Mouse (Mus musculus): ENCODE results near the gene Arhgap45.
A peak's percentile ranks its signal among the peaks of the same experiment; 100 is the strongest.

Arhgap45 gene

DNA sequence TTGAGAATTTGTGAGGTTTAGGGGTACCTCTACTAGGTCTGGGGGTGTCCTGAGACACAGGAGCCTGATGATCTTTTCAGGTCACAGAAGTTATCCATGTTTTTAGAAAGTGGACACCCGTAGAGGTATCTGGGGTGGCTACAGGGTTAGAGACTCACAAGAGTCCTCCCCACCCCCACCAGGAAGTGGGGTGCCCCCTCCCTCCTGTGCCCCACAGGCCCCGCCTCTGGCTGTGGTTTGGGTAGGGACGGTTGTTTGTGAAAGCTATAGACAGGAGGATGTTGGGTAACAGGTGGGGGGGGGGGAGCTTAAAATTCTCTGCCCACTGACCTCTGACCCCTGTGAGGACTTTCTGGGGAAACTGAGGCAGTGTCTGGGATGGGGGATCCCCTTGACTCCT, 908 bp downstream of the Arhgap45 start:
- DNase-seq, result peak in 1 of 2 experiments; percentile 49

DNA sequence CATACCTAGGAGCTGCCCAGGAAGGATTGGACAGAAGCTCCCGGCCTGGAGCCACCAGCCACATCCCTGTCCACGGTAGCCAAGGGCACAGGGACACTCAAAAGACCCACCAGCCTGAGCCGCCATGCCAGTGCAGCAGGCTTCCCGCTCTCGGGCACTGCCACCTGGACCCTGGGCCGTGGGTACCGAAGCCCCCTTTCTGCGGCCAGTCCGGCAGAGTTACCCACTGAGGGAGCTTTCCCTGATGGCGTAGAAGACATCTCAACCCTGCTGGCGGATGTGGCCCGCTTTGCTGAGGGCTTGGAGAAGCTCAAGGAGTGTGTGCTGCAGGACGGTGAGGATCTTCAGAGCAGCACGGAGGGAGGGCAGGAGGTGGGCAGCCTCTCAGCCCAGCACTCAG, 1.3 kb downstream of the Arhgap45 start:
- DNase-seq, result no peak

DNA sequence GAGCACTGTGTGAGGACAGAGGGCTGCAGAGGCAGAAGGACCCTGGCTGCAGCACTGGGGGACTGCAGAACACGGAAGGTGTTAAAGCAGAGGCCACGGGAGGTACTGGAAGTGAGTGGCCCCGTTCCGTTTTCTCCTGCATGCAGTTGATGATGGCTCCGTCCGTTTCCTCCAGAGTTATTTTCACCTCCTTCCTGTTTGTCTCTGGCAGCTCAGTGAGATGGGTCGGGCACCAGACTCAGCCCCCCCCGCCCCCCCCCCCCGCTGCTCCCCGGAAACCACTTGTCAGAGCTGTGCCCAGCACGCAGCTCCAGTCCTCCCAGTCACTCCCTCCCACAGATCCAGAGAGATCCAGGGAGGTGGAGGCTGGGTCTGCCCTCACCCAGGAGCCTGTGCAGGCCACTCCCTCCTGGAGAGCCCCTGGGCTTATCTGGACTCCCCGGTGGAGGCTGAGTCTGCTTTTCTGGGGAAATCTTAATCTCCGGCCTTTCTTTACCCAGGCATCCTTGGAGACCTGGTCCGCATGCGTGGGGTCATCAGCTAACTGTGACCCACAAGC, 2.4 kb downstream of the Arhgap45 start:
- DNase-seq, result peak; percentile 40 to 48

DNA sequence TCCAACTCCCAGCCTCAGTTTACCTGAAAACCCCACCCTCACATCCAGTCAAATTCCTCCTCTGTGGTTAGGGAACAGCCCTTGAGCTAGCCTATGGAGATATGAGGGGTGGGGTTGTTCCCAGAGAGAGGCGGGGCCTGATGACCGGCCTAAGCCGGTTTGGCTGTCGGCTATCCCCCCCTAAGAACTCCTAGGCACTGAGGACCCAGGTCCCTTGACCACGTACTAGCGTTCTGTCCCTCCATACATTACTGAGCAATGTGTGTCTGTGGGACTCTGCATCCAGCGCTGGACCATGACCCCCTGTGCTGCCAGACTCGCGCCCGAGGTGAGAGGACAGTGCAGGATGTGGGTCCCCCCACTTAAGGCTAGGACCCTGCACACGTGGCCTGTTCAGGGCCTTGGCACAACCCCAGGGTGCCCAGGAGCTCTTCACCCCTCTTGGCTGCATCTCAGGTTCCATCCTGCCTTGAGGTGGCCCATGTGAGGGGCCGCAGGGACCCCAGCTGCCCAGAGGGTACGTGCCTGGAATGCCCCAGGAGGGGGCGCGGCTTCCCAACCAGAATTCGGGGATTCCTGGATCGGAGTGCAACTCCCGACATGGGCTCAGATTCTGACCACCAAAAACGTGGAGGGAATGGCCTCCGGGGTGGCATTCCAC, 3.1 kb downstream of the Arhgap45 start:
- DNase-seq, result no peak

DNA sequence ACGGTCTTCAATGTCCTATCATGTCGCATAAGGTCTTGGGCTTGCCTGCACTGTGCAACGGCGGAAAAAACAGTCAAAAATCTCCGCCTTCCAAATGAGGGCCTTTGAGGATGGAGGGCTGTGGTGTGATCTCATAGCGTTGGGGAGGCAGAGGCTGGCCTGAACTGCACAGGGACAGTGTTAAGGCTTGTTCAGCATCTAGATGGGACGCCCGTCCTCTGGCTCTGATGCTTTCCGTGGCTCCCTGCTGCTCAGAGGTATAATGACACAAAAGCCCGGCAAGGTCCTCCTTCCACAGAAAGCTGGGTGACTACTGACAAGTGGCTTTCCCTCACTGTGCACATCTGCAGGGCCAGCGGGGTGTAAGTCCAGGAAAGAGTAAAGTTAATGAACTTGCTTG, 3.7 kb downstream of the Arhgap45 start:
- no peak for DNase-seq

DNA sequence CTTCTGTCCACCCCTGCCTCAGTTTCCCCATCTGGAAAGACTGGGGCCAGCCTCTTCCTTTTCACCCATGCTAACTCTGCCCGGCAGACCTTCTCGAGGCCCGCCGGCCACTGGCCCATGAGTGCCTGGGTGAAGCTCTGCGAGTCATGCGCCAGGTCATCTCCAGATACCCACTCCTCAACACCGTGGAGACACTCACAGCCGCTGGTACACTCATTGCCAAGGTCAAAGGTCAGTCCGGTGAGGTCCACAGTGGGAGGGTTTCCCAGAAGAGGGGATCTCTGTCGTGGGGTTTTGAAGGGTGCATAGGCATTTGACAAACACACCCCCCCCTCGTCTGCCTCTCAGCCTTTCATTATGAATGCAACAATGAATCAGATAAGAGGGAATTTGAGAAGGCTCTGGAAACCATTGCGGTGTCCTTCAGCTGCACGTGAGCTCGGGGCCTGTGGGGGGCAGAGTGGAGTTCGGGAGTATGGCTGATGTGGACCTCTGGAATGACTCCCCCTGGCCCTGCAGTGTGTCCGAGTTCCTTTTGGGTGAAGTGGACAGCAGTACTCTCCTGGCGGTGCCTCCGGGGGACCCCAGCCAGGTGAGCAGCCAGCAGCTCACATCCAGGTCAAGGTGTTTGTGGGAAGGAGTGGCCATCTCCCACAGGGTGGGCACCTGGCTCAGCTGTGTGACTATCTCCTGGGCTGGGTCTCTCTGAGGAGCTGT, 4.3 kb downstream of the Arhgap45 start:
- no peak for DNase-seq

DNA sequence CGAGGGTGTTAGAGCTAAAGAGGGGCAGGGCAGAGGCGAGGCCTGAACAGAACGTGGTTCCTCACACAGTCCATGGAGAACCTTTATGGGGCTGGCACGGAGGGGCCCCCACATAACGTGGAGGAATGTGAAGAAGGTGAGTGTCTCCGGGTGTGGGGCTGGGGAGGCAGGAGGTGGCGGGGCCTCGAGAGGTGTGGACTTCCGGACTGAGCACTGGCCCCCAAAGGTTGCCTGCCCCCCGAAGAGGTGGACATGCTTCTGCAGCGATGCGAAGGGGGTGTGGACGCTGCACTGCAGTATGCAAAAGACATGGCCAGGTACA, 4.8 kb downstream of the Arhgap45 start:
- DNase-seq, result no peak

DNA sequence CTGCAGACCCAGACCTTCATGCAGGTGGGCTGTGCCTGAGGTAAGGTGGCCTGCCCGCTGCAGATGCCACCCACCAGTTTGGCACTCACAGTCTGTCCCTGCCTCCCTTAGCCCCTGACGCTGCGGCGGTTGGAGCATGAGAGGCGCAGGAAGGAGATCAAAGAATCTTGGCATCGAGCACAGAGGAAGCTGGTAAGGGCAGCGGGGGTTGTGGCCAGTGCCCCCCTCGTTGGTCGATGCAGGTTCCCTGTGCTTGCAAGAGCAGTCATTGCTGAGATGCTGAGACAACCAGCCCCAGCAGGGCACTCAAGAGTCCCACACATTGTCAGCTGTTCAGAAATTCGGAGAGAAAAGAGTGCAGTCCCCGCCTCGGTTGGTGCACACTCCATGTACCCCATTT, 5.7 kb downstream of the Arhgap45 start:
- DNase-seq, result no peak

DNA sequence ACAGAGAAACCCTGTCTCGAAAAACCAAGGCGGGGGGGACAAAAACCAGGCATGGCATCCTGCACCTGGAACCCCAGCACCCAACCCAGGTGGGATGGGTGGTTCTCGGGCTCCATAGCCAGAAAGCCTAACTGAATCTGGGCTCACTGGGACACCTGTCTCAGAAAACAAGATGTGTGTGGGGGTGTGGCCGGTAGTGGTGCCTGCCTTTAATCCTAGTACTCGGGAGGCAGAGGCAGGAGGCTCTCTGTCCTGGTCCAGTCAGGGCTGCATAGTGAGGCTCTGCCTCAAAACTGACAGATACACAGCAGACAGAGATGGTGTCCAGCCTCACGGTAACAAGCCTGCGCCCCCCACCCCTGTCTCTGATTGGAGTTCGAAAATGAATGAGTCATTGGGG, 6.4 kb downstream of the Arhgap45 start:
- no peak for DNase-seq

DNA sequence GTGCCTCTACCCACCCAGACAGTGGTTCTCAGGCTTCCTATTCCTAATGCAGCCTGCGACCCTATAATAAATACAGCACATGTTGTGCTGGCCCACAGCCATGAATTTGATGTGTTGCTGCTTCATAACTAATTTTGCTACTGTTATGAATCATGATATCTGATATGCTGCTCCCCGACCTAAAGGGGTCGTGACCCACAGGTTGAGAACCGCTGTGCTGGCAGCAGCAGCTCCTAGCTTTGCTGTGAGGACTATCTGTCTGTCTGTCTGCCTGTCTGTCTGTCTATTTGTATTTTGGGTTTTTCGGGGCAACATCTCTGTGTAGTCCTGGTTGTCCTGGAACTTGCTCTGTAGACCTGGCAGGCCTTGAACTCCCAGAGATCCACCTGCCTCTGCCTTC, 7.3 kb downstream of the Arhgap45 start:
- DNase-seq, result no peak

DNA sequence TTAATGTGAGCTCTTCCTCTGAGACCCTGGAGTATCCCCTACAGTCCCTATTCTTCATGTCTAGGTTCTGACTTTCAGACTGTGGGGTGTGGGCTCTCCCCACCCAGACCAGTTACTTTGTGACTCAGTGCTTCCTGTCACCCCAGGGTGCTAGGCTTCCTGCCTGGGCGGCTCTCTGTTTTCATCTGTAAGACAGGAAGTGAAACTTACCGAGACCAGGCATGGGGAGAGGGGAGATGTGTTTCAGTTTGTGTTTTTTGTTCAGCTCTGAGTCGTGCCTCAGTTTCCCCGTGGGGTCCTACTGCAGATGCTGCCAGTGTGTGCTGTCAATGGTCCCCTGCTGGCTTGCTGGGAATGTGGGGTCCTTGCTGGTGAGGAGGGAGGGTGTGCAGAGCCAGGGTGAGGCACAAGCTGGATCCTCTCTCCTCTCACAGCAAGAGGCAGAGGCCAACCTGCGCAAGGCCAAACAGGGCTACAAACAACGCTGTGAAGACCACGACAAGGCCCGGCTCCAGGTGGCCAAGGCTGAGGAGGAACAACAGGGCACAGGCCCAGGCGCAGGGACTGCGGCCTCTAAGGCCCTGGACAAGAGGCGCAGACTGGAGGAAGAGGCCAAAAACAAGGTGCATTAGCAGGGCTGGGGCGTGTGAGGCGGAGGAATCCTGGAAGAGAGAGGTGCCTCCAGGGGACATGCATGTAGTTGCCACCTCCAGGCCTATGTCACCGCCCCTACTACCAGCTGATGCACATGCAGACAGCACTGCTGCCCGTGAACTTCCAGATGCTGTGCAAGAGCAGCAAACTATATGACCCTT, 8.0 kb downstream of the Arhgap45 start:
- DNase-seq, result no peak

DNA sequence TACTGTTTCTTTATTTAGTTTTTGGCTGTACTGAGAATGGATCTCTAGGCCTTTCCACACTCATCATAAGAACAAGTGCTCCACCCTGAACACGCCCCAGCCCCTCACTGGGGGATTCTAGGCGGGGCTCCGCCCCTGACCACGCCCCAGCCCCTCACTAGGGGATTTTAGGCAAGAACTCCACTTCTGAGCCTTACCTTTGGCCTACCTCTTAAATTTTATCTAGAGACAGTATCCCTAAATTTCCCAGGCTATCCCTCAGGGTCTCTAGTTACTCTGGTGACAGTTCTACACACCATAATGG, 8.5 kb downstream of the Arhgap45 start:
- DNase-seq, result no peak

DNA sequence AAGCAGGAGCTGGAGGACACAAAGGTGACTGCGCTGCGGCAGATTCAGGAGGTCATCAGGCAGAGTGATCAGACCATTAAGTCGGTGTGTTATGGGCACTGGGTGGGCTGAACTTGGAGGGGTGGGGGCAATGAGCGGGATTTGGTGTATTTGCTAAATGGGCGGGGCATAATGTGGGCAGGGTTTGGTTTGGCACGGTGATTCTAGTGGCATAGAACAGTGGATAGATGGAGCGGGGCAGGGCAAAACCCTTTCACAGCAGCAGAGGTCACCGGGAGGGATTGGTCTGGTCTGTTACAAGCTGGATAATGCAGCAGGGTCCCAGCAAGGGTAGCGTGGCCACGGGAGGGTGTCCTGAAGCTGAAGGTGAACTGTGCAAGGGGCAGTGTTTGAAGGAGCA, 9.0 kb downstream of the Arhgap45 start:
- no peak for DNase-seq

DNA sequence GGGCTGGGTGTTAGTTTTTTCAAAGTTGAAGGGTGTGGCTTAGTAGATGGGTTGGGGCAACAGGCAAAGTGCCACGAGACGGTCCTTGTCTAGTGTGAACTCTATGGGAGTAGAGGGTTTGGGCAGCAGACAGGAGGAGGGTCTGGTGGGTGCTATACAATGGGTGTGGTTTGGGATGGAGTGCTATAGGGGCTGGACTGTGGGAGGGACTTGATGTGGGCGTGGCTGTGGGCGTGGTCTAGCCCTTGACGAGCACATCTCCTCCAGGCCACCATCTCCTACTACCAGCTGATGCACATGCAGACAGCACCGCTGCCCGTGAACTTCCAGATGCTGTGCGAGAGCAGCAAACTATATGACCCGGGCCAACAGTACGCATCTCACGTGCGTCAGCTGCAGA, 9.4 kb downstream of the Arhgap45 start:
- DNase-seq, result peak in 1 of 2 experiments; percentile 38

DNA sequence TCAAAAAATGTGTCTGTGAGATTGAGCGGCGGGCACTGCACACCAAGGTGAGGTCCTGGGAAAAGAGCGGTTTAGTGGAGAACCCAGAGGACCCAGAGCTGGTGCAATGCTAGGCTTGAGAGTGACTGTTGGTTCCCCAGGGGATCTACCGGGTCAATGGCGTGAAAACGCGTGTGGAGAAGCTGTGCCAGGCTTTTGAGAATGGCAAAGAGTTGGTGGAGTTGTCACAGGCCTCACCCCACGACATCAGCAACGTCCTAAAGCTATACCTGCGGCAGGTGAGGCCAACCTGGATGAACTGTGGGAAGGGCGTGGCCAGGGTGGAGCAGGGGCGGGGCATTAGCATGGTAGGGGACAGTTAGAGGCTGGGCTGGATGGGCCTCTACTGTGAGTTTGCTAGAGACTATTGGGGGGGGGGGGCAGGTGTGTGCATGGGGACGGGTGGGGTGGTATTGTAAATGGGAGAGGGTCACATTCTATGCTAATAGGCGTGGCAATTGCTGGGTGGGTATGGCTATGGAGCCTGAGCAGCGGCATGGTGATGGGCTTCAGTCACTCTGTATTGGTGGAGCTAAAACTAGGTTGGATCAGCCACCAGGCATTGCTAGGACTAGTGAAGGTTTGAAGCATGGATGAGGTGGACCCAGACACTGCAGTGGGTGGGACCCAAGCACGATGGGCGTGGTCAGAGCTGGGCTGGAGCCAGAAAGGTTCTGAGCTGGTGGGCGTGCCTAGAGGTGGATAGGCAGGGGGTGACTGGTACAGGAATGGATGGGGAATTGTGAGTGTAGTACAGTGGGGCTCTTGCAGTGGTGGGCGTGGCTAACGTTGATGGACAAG, 11.4 kb downstream of the Arhgap45 start:
- DNase-seq, result no peak

DNA sequence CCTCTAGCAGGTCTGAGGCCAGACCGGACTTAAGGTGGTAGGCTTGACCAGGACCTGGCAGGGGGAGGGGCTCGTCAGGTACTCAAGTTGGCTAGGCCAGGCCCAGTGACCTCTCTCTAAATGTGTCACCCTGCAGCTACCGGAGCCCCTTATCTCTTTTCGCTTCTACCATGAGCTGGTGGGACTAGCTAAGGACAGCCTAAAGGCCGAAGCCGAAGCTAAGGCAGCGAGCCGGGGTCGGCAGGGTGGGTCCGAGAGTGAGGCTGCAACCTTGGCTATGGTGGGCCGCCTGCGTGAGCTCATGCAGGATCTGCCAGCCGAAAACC, 12.0 kb downstream of the Arhgap45 start:
- DNase-seq, result no peak

DNA sequence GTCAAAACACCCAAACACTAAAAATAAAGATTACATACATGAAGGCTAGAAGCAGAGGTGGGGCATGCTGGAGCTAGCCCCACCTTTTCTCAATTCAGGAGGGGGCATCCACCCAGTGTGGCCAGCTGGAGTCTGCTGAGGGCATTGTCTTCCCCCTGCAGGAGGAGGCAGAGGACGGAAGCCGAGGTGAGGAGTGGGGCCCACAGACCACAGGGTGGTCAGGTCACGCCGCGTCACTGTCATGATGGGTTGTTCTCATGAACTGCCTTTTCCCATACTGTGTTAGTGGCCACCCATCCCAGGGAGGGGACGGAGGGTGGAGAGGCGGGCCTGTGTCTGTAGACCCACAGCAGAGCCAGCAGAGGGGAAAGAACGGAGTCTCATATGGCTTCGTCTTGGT, 13.7 kb downstream of the Arhgap45 start:
- DNase-seq, result no peak

DNA sequence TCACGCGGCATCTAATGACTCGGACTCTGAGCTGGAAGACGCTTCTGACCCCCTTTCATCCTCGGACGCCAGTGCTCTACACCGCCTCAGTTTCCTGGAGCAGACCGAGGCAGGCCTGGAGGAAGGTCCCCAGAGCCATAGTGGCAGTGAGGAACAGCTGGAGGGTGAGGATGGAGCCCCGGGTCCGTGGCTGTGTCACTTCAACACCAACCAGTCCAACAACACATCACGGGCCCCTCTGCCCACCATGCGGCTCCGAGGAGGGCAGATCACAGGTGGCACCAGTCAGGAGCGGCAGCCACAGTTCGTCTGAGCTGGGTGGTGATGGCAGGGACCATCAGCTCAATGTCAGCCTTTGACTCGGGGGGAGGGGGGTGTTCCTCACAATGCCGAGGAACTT, 14.3 kb downstream of the Arhgap45 start:
- DNase-seq, result no peak

DNA sequence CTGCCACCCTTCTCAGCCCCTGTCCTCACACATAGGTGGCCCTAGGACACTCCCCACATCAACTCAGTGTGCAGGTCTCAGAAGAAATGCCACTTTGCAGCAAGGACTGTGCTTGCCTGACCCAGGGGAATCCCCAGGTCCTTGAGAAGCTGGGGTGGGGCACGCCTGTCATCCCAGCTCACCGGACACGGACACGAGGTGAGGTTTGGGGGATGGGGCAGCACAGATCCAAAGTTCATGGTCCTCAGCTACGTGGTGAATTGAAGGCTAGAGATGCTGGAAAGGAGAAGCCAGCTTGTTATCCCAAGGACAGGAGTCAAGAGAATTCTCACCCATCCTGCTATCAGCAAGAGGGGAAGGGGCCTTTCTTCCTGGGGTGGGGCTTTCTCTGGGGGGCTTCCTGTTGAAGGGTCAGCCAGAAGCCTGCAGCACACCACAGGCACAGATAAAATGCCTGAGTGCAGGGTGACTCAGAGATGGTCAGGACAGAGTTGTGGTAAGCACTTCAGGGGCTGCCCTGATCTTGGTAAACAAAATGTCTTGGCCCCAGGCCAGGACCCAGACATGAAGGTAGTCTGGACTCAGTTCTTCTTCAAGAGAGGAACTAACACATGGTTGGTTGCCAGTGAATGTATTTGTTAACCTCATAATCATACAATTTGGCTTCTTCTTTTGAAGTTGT, 16.5 kb downstream of the Arhgap45 start:
- peak; percentile 71 to 77 for DNase-seq

DNA sequence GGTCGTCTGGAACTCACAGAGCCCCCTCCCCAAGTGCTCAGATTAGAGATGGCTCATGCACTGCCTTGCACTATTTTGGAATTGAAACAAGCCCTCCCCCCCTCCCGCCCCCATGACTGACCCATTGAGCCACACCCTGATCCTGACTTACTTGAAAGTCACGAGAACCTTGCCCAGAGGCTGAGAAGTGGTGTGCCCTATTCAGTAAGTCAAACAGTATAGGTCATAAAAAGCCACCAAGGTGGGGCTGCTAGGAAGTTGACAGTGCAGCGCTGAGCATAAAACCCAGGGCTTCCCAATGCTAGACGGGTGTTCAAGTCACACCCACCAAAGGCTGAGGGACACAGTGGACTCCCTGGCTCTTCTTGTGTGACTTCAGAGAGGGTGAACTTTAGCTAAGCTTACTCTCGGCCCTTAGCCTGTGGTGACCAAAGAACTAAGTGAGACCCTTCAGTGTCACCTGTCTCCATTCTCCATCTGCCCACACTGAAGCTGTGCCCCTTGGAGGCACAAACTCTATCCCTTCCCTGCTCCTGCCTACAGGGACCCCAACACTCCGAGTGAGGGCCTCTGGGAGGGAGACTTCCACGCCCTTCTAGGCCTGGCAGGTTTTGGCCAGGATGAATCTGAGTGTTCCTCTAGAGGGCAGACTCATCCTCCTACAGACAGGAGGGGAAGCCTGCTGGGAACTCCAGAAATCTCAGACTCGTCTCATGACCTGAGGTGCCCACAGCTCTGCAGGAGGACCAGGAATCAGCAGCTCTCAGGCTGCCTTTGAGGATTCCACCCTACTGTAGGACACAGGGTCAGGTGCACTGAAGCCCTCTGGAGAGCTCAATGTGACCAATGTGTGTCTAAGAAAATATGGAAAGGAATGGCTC, 17.3 kb downstream of the Arhgap45 start:
- peak; percentile 63 to 67 for DNase-seq

DNA sequence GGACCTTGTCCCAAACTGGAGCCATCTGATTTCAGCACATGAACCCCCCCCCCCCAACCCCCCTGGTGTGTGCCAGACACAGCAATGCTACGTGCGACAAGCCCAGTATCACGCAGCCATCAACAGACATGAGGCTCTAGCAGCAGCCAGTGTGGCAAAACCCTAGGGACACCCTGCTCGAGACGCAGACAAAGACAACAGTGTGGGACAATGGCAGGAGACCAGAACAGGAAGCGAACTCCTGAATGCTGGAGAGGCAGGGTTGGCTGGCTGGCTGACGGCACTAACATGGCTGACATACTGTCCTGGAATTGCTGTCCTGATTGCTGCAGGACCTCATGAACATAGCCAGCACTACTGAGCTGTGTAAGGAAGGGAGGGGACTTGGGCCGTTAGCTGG, 18.7 kb downstream of the Arhgap45 start:
- no peak for DNase-seq

DNA sequence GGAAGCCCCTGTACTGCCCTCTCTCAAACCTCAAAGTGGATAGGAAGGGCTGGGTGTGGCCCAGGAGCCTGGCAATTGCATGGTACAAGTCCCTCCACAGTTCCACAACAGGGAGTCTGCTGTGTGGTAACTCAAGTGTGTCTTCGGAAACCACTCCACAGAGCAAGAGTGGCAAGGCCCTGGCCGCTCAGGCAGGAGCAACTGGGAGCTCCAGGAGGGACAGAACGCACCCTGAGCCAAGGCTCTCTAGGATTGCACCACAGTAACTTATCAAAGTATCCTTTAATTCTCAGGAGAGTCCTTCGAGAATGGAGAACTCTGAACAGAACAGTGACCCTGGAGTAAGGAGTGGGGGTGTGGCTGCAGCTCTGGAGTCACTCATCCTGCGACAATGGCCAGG, 19.2 kb downstream of the Arhgap45 start:
- DNase-seq, result no peak
